Mouse (Mus musculus): ENCODE data around the gene Foxn3.

DNA sequence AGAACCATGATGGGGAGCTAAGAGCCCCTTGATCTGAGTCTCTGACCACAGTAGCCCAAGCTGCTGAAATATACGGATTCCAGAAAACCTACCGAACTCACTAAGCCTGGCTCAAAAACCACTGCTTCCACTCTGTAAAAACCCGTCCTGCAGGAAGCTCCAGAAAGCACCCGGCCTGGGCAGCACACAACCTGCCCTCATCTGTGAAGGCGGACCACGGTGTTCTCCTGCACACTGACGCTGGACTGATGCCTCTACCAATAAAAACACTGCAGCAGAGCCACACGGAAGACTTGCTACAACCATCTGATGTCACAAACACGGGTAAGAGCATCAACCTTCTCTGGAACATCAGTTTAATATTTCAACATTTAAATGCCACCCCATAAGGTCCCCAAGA is 227.8 kb downstream of the Foxn3 start:
- no peak for TF ChIP-seq E2F4 (IDR thresholded peaks at IDR 0.05; ENCODE audit: insufficient read depth)
- TF ChIP-seq POLR2A (IDR thresholded peaks at IDR 0.05; ENCODE audit: insufficient read length, low read depth): no peak

Data from myocyte (in vitro differentiated cells).